ENCODE assay signal across 24 mouse cellular contexts in the genomic region with DNA sequence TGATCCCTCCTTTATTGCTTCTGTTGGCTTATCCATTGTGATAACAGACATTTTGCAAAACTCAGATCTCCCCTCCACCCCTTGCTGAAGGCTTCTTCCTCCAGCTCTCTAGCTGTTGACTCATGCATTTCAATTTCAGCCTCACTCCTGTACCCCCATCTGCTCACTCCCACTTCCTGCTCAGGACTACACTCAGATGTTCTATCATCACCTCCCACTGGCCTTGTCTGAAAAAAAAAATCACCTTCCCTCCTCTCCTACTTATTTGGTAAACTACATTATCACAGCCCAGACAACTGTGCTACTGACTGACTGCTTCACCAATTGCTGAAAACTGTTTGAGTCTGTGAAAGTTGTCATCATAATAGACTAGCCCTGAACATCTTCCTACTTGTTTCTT.
A peak's percentile ranks its signal among the peaks of the same experiment; 100 is the strongest.
DNase-seq lines count a peak whose midpoint lies in the region; ATAC-seq and TF ChIP-seq lines count a peak whose summit lies in the region.
"Had no signal": no experiment of that assay in that cellular context is flagged by ENCODE, and none has a peak within 500 bp of the region (broad histone marks: within the 10 kb centered on the region; RNA-seq: fewer than 3 reads in every experiment).

No protein-coding gene starts in this region.

- no peak for TF ChIP-seq CTCF in left cerebral cortex, adult 2 months (IDR thresholded peaks at IDR 0.05)

- intact Hi-C loops in left cerebral cortex, adult 2 months (cut with DNase I), result loop anchor here (2.0 kb wide), 1 partner anchor 233 kb away; the partner anchor contains the start of gene Ptgs2

- ATAC-seq in frontal cortex, adult (ENCODE audit: low TSS enrichment), result peak; percentile 86
- no peak for ATAC-seq in megakaryocyte, adult 5-6 weeks (ENCODE audit: poor library complexity, severe bottlenecking)
- ATAC-seq: CD4-positive, CD25-positive, alpha-beta regulatory T cell, adult 4 months; forebrain, embryonic 13.5 days; hindbrain, postnatal 0 days; intestine, postnatal 0 days had no signal

- H3K4me3 ChIP-seq in left cerebral cortex, adult 2 months, result no peak overlapping the region
- H3K4me3 ChIP-seq: erythroblast, embryonic 14.5 days; forebrain, embryonic 13.5 days; heart, embryonic 10.5 days; hindbrain, embryonic 10.5 days; limb, embryonic 13.5 days; liver, embryonic 13.5 days had no signal

- DNase-seq in frontal cortex, postnatal 14 days (ENCODE audit: low spot score in 2 of 2), result no peak
- DNase-seq in right cerebral cortex, adult 18-20 months, result peak; percentile 88
- no peak for DNase-seq in right cerebral cortex, postnatal 10 days (ENCODE audit: low spot score in 2 of 2)
- peak; percentile 38 to 54 for DNase-seq in left cerebral cortex, adult 2 months (ENCODE audit: extremely low spot score in 1 of 2, low spot score in 2 of 2)
- DNase-seq in urinary bladder, adult 2 months (ENCODE audit: low spot score), result no peak
- DNase-seq in lung, postnatal 36 days, result no peak
- DNase-seq: cerebellum, adult 2 months; cerebellum, postnatal 36 days; gastrocnemius, postnatal 36 days; liver, embryonic 13.5 days; lung, embryonic 14.5 days had no signal

- H3K27ac ChIP-seq in left cerebral cortex, adult 2 months, result peak overlapping the region; percentile 81
- H3K27ac ChIP-seq: forebrain, embryonic 13.5 days; heart, embryonic 10.5 days; hindbrain, embryonic 10.5 days; hindbrain, postnatal 0 days; kidney, postnatal 0 days; limb, embryonic 13.5 days; liver, embryonic 13.5 days; macrophage; stomach, postnatal 0 days had no signal

Comparison
In these comparisons a context has a peak if more than half of its experiments do, and no peak if none do; other contexts are left out.
1. DNase-seq: peak in right cerebral cortex, adult 18-20 months (single experiment) and left cerebral cortex, adult 2 months (2 of 2); none in frontal cortex, postnatal 14 days (0 of 2), right cerebral cortex, postnatal 10 days (0 of 2), urinary bladder, adult 2 months (single experiment) and lung, postnatal 36 days (single experiment).